Mouse (Mus musculus) gastrocnemius, postnatal 36 days (tissue): ENCODE results near the gene Fbxo6. TPM values are rescaled to one million over a fixed set of nuclear protein-coding genes. Genes with fewer than 3 reads are reported as not detected.

ENCODE experiments used
- DNase-seq, 2 experiments: peaks; one replicate each; pipeline ENCODE4 v3.0.0; 2022
- intact Hi-C: fragments of 180-260 bp; cut with DNase I; formaldehyde crosslinking; loops from one replicate; pipeline ENCODE4 v1.15.1; 2025
- microRNA-seq, 2 experiments: library from miRNA; unstranded; fragments of <30 nt; microRNA quantifications; one replicate each; pipeline ENCODE4 v1.2.0; 2021
- total RNA-seq, 2 experiments: library from RNA; stranded (reverse); gene quantifications; 2 replicates each; pipeline ENCODE4 v1.2.3; 2021

Gene Fbxo6
- total RNA-seq, 2 experiments from 2014 or later, result 32.7 to 33.5 TPM

DNA sequence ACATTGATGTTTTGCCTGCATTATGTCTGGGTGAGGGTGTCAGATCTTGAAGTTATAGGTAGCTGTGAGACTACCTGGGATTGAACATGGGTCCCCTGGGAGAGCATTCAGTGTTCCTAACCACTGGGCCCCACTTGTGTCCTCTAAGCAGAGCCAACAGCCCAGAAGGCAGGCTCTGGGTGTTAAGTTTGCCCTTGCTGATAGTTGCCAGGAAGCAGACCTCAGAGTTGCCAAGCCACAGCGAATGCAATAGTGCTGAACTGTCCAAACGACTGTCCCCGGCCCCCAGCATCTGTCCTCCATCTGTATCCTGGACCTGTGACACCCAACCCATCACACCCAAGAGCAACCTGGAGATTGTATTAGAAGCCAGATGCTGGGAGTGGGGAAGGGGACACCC, 53.3 kb downstream of the Fbxo6 start:
- intact Hi-C loops, result no loop called here
- DNase-seq, result no peak

DNA sequence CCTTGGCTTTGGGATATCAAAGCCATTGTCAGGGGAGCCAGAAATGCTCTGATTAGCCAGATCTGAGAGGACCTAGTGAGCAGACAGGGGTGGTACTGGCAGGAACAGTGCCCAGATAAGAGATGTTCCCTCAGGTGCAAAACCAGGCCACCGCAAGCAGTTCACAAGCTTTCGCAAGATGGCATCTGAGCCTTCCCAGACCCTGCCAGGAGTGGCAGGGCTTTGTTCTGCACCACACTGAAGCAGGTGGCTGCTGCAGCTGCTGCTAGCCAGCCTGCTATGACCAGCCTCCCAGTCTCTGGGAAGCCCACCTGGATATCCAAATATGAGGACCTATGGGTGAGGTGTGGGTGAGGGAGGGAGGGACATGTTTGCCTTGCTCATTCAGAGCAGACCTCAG, 54.0 kb downstream of the Fbxo6 start:
- intact Hi-C loops, result no loop called here
- no peak for DNase-seq

Small RNAs within 50 kb of the gene (microRNA-seq; reads per million reads assigned to microRNA genes)
- 0 reads per million in 2 experiments for gene Mir7022

Other genes with a start within 250 kb of the Fbxo6 start
- 100 to 1,000 TPM; 406 to 426 TPM for gene Mfn2, start 247.4 kb downstream of the Fbxo6 start, total RNA-seq
- gene Plod1, start 215.4 kb downstream of the Fbxo6 start, total RNA-seq, result 10 to 100 TPM; 21.8 to 25.6 TPM
- gene 2510039O18Rik, start 211.2 kb downstream of the Fbxo6 start, total RNA-seq, result 10 to 100 TPM; 17.9 to 21.4 TPM
- gene Nppb, start 166.4 kb downstream of the Fbxo6 start, total RNA-seq, result not detected
- not detected for gene Nppa, start 151.4 kb downstream of the Fbxo6 start, total RNA-seq
- gene Clcn6, start 113.3 kb downstream of the Fbxo6 start, total RNA-seq, result 1 to 10 TPM; 3.9 to 4.6 TPM
- 1 to 10 TPM; 5.6 to 9.6 TPM for gene Mthfr, start 113.1 kb downstream of the Fbxo6 start, total RNA-seq
- gene Agtrap, start 64.1 kb downstream of the Fbxo6 start, total RNA-seq, result 10 to 100 TPM in 1 of 2 experiments, 1 to 10 TPM in 1; 9.8 to 11.4 TPM
- 10 to 100 TPM; 10.9 to 12.6 TPM for gene Mad2l2, start 21.8 kb downstream of the Fbxo6 start, total RNA-seq
- under 1 TPM in 1 of 2 experiments, not detected in 1; 0.10 TPM for gene Draxin, start 21.4 kb downstream of the Fbxo6 start, total RNA-seq
- 1 to 10 TPM; 6.3 to 9.1 TPM for gene Fbxo44, start 8.3 kb upstream of the Fbxo6 start, total RNA-seq
- gene Fbxo2, start 8.5 kb upstream of the Fbxo6 start, total RNA-seq, result not detected
- under 1 TPM in 1 of 2 experiments, not detected in 1; 0.10 TPM for gene Disp3, start 135.8 kb upstream of the Fbxo6 start, total RNA-seq